Mouse (Mus musculus) liver, adult 2 months (tissue): ENCODE measurements around the gene Ehmt2.

ENCODE experiments used
- CTCF ChIP-seq: fragments of 200-500 bp; IDR thresholded peaks from 2 replicates; pipeline ENCODE4 v1.5.1; 2011; ENCODE audit warnings: low read depth, low read length, control low read depth
- POLR2A ChIP-seq: fragments of 200-500 bp; IDR thresholded peaks from 2 replicates; pipeline ENCODE4 v1.6.1; 2011; ENCODE audit warnings: low read length, control low read depth; ENCODE audit not compliant: insufficient read depth; ENCODE audit errors: extremely low read depth

DNA sequence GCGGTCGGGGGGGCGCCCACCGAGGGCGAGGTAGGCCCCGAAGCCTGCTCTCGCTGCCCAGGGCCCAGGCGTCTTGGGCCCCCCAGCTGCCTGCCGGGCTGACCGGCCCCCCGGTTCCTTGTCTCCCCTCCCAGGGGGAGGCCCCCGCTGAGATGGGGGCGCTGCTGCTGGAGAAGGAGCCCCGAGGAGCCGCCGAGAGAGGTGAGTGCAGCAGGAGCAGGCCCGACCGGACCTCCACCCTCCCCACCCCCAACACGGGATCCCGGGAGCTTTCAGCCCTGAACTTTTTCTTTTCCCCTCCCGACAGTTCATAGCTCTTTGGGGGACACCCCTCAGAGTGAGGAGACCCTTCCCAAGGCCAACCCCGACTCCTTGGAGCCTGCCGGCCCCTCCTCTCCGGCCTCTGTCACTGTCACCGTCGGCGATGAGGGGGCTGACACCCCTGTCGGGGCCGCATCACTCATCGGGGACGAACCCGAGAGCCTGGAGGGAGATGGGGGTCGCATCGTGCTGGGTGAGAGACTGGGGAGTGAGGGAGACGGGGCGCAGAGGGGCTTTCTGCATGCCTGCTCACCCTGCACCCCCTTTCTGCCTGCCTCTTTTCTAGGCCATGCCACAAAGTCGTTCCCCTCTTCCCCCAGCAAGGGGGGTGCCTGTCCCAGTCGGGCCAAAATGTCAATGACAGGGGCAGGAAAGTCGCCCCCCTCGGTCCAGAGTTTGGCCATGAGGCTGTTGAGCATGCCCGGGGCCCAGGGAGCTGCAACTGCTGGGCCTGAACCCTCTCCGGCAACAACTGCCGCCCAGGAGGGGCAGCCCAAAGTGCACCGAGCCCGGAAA is 1.0 kb downstream of the Ehmt2 start:
- TF ChIP-seq CTCF, result no peak
- TF ChIP-seq POLR2A, result 0 out of 2 replicates have a peak, but pooled peaks have one; percentile 23
